Mouse (Mus musculus) heart, postnatal 0 days (tissue): ENCODE data around the gene Tbc1d10c.

Experiments
- CTCF ChIP-seq: IDR thresholded peaks from 2 replicates; pipeline ENCODE4 v1.5.1; 2016; ENCODE audit warnings: antibody characterized with exemption, control low read depth, low read depth
- EP300 ChIP-seq: IDR thresholded peaks from 2 replicates; pipeline ENCODE4 v1.6.1; 2016; ENCODE audit warnings: antibody characterized with exemption, low read depth

DNA sequence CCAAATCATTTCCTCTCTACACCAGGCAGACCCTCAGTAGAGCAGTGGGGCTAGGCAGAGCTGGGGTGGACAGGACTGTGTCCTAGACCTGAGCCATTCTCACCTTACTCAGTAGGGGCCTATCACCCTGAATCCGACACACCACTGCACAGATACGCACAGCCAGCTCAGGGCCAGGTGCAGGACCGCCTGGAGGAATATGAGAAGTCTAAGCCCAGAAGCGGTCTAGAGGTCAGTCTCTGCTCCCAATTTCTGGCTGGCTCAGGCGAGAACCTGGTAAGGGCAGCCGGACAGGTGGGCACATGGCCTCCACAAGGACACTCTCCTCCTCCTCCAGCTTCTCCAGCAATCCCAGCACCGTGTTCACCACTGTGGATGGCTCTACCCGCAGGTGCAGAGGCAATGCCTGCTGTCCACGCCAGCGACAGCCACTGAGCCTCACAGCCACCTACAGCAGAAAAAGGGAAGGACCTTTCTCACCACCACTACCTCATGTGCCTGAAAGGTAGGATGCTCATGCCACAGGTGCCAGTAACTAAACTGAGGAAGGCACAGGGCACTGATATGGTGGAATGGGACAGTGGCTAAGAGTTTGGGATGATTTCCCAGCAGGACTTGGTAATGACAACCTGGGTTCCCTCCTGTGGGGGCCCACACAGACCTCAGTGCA, 20.2 kb downstream of the Tbc1d10c start:
- no peak for TF ChIP-seq CTCF
- TF ChIP-seq EP300: no peak
